Mouse (Mus musculus) heart, adult 9 months (tissue): ENCODE measurements at regions not wholly inside any gene's neighbourhood (a gene's known extent, or its start where the extent isn't known, plus 50 kb on each side); places are given as distances from the start of the nearest gene placed in this dataset.
A peak's percentile ranks its signal among the peaks of the same experiment; 100 is the strongest.

Experiments used
- DNase-seq, 2 experiments: peaks; one replicate each; pipeline ENCODE4 v3.0.0; 2022; ENCODE audit warnings: low spot score in 2 of 2

- no peak for DNase-seq
These were observed 112.5 kb downstream of the Fam198b start for GRCm38 (mm10) chr3:79996803-79997202.

GRCm38 (mm10) chr3:80002335-80002734 is 118.0 kb downstream of the Fam198b start:
- no peak for DNase-seq

- no peak for DNase-seq
These were observed 119.2 kb downstream of the Fam198b start for GRCm38 (mm10) chr3:80003300-80004090.

GRCm38 (mm10) chr3:80004556-80004955 is 120.2 kb downstream of the Fam198b start:
- no peak for DNase-seq

- DNase-seq: peak; percentile 54 to 79
These were observed 120.6 kb downstream of the Fam198b start for GRCm38 (mm10) chr3:80004966-80005365.

- DNase-seq: no peak
These were observed 121.0 kb downstream of the Fam198b start for GRCm38 (mm10) chr3:80005371-80005770.

GRCm38 (mm10) chr3:80006263-80006662 is 121.9 kb downstream of the Fam198b start:
- no peak for DNase-seq

GRCm38 (mm10) chr3:80007006-80007405 is 122.7 kb downstream of the Fam198b start:
- DNase-seq: no peak

- DNase-seq: no peak
These were observed 124.9 kb downstream of the Fam198b start for GRCm38 (mm10) chr3:80009275-80009674.

GRCm38 (mm10) chr3:80025795-80026194 is 141.5 kb downstream of the Fam198b start:
- no peak for DNase-seq

GRCm38 (mm10) chr3:80033071-80033470 is 148.7 kb downstream of the Fam198b start:
- DNase-seq: no peak

- DNase-seq: peak; percentile 39 to 59
These were observed 154.3 kb downstream of the Fam198b start for GRCm38 (mm10) chr3:80038553-80039129.

- DNase-seq: peak; percentile 84 to 89
These were observed 158.6 kb downstream of the Fam198b start for GRCm38 (mm10) chr3:80042756-80043484.

GRCm38 (mm10) chr3:80049495-80050225 is 165.3 kb downstream of the Fam198b start:
- no peak for DNase-seq

- DNase-seq: no peak
These were observed 166.6 kb downstream of the Fam198b start for GRCm38 (mm10) chr3:80050920-80051319.

- peak; percentile 23 to 54 for DNase-seq
These were observed 167.6 kb downstream of the Fam198b start for GRCm38 (mm10) chr3:80051963-80052362.

GRCm38 (mm10) chr3:80052879-80053278 is 168.5 kb downstream of the Fam198b start:
- peak; percentile 76 to 80 for DNase-seq

- no peak for DNase-seq
These were observed 169.1 kb downstream of the Fam198b start for GRCm38 (mm10) chr3:80053435-80053834.

- DNase-seq: no peak
These were observed 172.5 kb downstream of the Fam198b start for GRCm38 (mm10) chr3:80056636-80057350.

GRCm38 (mm10) chr3:80058722-80059121 is 174.4 kb downstream of the Fam198b start:
- peak in 1 of 2 experiments; percentile 64 for DNase-seq

GRCm38 (mm10) chr3:80070726-80071125 is 186.4 kb downstream of the Fam198b start:
- DNase-seq: no peak
